Mouse (Mus musculus): Measurements from ENCODE around the gene Rhag.

DNA sequence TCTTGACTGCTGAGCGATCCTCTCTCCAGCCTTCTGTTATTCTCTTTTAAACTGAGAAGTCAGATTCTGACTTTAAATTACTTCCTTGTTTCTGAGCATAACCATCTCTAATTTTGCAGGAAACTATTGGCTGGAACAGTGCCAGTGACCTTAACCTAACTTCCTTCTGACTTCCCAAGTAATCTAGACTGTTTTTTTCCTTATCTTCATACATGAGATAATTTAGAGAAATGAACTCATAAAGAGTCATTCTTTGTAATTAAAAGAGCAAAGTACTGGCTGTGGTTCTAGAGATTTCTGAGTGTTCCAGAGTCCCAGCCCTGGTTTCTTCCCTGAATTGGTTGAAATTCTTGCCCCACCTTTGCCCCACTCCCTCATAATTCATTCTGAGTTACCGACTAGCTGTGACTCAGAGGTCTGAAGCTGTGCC, 62.7 kb downstream of the Rhag start:
- TF ChIP-seq CTCF (IDR thresholded peaks at IDR 0.05; ENCODE audit: insufficient read depth, low read length) (no peak), POLR2A (IDR thresholded peaks at IDR 0.05; ENCODE audit: borderline replicate concordance, extremely low read depth, low read depth, low read length) (no peak)

Measured in lung, adult 2 months (tissue).